Mouse (Mus musculus) liver, embryonic 13.5 days (tissue): Measurements from ENCODE around the gene Gpx4. TPM values are rescaled to one million over a fixed set of nuclear protein-coding genes. Genes with fewer than 3 reads are reported as not detected.

Experiments
- ATAC-seq: fragments of 200-750 bp; cut with Nextera tagmentation; 2 replicates; pipeline ENCODE4 v1.8.0; 2017; ENCODE audit warnings: low read depth, mild to moderate bottlenecking, moderate number of reproducible peaks, moderate library complexity
- DNase-seq: peaks from one replicate; pipeline ENCODE4 v3.0.0; 2022
- H3K27ac ChIP-seq: fragments of 300-500 bp; sonication (generic); 2 replicates; pipeline ENCODE4 v1.5.1; 2015; ENCODE audit warnings: moderate library complexity, mild to moderate bottlenecking, inconsistent platforms
- H3K27me3 ChIP-seq: fragments of 300-500 bp; sonication (generic); 2 replicates; pipeline ENCODE4 v1.6.1; 2015; ENCODE audit warnings: mild to moderate bottlenecking, inconsistent platforms
- H3K36me3 ChIP-seq: fragments of 300-500 bp; sonication (generic); 2 replicates; pipeline ENCODE4 v1.6.1; 2015; ENCODE audit warnings: mild to moderate bottlenecking, inconsistent platforms
- H3K4me1 ChIP-seq: fragments of 300-500 bp; sonication (generic); replicated peaks from 2 replicates; pipeline ENCODE4 v1.6.1; 2015; ENCODE audit warnings: inconsistent platforms
- H3K4me2 ChIP-seq: fragments of 300-500 bp; sonication (generic); 2 replicates; pipeline ENCODE4 v1.6.1; 2015; ENCODE audit warnings: inconsistent platforms, mild to moderate bottlenecking, moderate library complexity
- H3K4me3 ChIP-seq: fragments of 300-500 bp; sonication (generic); replicated peaks from 2 replicates; pipeline ENCODE4 v1.5.1; 2015; ENCODE audit warnings: mild to moderate bottlenecking, inconsistent platforms
- H3K9ac ChIP-seq: fragments of 300-500 bp; sonication (generic); 2 replicates; pipeline ENCODE4 v1.6.1; 2015; ENCODE audit warnings: mild to moderate bottlenecking, inconsistent platforms
- H3K9me3 ChIP-seq: fragments of 300-500 bp; sonication (generic); replicated peaks from 2 replicates; pipeline ENCODE4 v1.6.1; 2016; ENCODE audit warnings: inconsistent platforms
- WGBS: fragments of 180-500 bp; shearing (Covaris S2); methylation state at CpG from one replicate; pipeline ENCODE4 v1.1.7; 2015; ENCODE audit not compliant: insufficient replicate concordance; 5-methylcytosine and 5-hydroxymethylcytosine counted together
- polyA plus RNA-seq: library from polyadenylated mRNA; unstranded; fragments of >200 nt; fragmentation: Nextera tagmentation; extraction: Ambion mirVana; gene quantifications from 2 replicates; pipeline ENCODE4 v1.2.1, GENCODE M21; 2015

The Gpx4 gene
- polyA plus RNA-seq = 677 TPM in 2 replicates

DNA sequence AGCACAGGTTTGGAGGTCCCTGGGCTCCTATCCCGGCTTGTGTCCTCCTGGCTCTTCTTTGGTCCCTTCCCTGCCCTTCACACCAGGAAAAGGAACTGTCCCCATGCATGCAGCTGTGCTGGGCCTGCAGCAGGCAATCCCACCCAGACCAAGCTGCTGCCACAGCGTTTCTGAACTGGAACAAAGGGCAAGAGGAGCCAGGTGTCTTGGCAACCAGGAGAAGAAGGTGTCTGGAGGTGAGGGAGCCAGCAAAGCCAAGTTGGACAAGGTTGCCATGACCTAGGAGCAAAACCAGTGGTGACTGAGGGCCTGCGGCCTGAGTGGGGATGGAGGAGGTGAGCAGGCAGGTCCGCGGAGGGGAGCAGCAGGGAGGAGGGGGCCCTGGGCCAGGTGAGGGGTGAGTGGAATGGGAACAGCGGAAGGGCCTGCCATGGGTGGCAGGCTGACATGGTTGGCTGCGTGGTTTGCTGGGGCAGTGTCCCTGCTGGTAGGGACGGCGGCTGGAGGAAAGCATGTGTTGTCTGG, at the start of gene Gpx4:
Gpx4 (plus strand) TSS at position 126 of the 525 bp plus-strand sequence.
- H3K9me3 ChIP-seq = no peaks in the 10 kb centered on the region
- H3K9ac ChIP-seq = no peak within 1 kb of the TSS; the same call in 1 of the 2 replicates
- no peaks in the 10 kb centered on the region for H3K27me3 ChIP-seq
- no peak for ATAC-seq
- no peak within 1 kb of the TSS for H3K4me3 ChIP-seq
- WGBS = 75% methylated on average over 8 of the region's 9 CpGs
- peaks cover 69% of the 10 kb centered on the region for H3K4me1 ChIP-seq
- DNase-seq = no peak
- no peaks in the 10 kb centered on the region for H3K36me3 ChIP-seq
- H3K27ac ChIP-seq = no peak within 1 kb of the TSS
- H3K4me2 ChIP-seq = no peak within 1 kb of the TSS

GRCm38 (mm10) chr10:79997819-79998218, 49.1 kb upstream of the Gpx4 start:
- peak overlapping the region; percentile 95 for H3K27ac ChIP-seq
- WGBS = 17% methylated on average over 15 of the region's 15 CpGs
- H3K4me1 ChIP-seq = peaks cover 83% of the 10 kb centered on the region
- H3K27me3 ChIP-seq = peaks cover 6% of the 10 kb centered on the region; the same call in 1 of the 2 replicates
- H3K36me3 ChIP-seq = peaks cover 61% of the 10 kb centered on the region
- H3K4me2 ChIP-seq = peak overlapping the region; percentile 85
- peak; percentile 30 for ATAC-seq
- no peaks in the 10 kb centered on the region for H3K9me3 ChIP-seq
- no peak for DNase-seq
- H3K9ac ChIP-seq = peak overlapping the region; percentile 84
- peak overlapping the region; percentile 72 for H3K4me3 ChIP-seq

- Histone ChIP-seq H3K36me3 (peaks cover 73% of the 10 kb centered on the region), H3K27ac (no peak overlapping the region), H3K4me1 (peaks cover 74% of the 10 kb centered on the region), H3K9ac (no peak overlapping the region), H3K4me2 (no peak overlapping the region), H3K27me3 (peaks cover 9% of the 10 kb centered on the region; the same call in 1 of the 2 replicates), H3K4me3 (no peak overlapping the region), H3K9me3 (no peaks in the 10 kb centered on the region)
- ATAC-seq = no peak
- DNase-seq = no peak
- WGBS = 85% methylated on average over 9 of the region's 9 CpGs
Measured at GRCm38 (mm10) chr10:80001945-80002344, 45.0 kb upstream of the Gpx4 start.

GRCm38 (mm10) chr10:80002829-80003228, 44.1 kb upstream of the Gpx4 start:
- Histone ChIP-seq H3K36me3 (peaks cover 82% of the 10 kb centered on the region), H3K4me3 (no peak overlapping the region), H3K27ac (peak overlapping the region; percentile 62), H3K9me3 (no peaks in the 10 kb centered on the region), H3K4me2 (peak overlapping the region; percentile 33), H3K27me3 (peaks cover 9% of the 10 kb centered on the region; the same call in 1 of the 2 replicates), H3K9ac (peak overlapping the region; percentile 28; the same call in 1 of the 2 replicates), H3K4me1 (peaks cover 69% of the 10 kb centered on the region)
- WGBS = 63% methylated on average over 21 of the region's 21 CpGs
- DNase-seq (no peak), ATAC-seq (no peak)

DNA sequence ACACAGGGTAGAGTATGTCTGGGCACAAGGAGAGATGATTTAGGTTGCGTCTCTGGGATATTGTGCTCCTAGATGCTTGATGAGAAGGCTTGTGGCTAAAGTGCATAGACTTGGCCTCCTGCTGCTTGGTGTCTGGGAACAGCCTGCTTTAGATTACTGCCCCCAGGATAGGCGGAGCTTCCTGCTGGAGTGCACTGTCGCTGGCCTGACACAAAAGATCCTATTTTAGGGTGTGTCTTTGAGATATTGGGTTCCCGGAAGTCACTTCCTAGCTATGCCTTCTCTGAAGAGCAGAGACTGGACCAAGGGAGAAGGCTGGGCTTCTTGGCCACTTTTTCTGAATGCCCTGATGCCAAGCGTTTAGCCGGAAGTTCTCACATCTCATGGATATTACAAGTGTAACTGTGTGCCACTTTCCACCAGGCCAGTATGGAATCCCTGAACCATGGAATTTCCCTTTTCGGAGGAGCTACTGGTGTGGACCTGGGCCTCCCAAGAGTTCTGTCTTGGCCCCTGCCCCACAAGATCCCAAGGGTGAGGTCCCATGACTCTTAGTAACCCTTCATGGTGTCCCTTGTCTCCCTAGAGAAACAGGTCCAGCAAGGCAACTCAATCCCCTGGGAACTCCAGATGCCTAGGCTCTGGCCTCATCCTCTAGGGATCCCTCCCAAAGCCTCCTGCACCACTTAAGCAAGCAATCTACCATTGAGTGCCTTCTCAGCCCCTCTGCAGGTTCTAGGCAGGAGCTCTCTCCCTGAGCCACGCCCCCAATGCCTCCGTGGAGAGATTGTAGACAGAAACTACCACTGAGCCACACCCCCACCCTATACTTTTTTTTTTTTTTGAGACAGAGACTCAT, 43.4 kb upstream of the Gpx4 start:
- H3K27ac ChIP-seq = peak overlapping the region; percentile 62
- no peaks in the 10 kb centered on the region for H3K9me3 ChIP-seq
- H3K9ac ChIP-seq = peak overlapping the region; percentile 28; the same call in 1 of the 2 replicates
- peaks cover 85% of the 10 kb centered on the region for H3K36me3 ChIP-seq
- no peak overlapping the region; the same call in 1 of the 2 replicates for H3K4me3 ChIP-seq
- DNase-seq = peak; percentile 58
- H3K4me2 ChIP-seq = peak overlapping the region; percentile 33
- WGBS = 35% methylated on average over 9 of the region's 9 CpGs
- H3K27me3 ChIP-seq = peaks cover 9% of the 10 kb centered on the region; the same call in 1 of the 2 replicates
- peak; percentile 59 for ATAC-seq
- peaks cover 61% of the 10 kb centered on the region for H3K4me1 ChIP-seq

- no peak overlapping the region; the same call in 1 of the 2 replicates for H3K4me2 ChIP-seq
- peaks cover 55% of the 10 kb centered on the region for H3K4me1 ChIP-seq
- ATAC-seq = no peak
- H3K27me3 ChIP-seq = peaks cover 9% of the 10 kb centered on the region; the same call in 1 of the 2 replicates
- no peaks in the 10 kb centered on the region for H3K9me3 ChIP-seq
- H3K9ac ChIP-seq = no peak overlapping the region
- no peak overlapping the region for H3K27ac ChIP-seq
- peaks cover 85% of the 10 kb centered on the region for H3K36me3 ChIP-seq
- DNase-seq = no peak
- H3K4me3 ChIP-seq = no peak overlapping the region
- 67% methylated on average over 8 of the region's 8 CpGs for WGBS
Measured at GRCm38 (mm10) chr10:80004233-80004705, 42.7 kb upstream of the Gpx4 start.

DNA sequence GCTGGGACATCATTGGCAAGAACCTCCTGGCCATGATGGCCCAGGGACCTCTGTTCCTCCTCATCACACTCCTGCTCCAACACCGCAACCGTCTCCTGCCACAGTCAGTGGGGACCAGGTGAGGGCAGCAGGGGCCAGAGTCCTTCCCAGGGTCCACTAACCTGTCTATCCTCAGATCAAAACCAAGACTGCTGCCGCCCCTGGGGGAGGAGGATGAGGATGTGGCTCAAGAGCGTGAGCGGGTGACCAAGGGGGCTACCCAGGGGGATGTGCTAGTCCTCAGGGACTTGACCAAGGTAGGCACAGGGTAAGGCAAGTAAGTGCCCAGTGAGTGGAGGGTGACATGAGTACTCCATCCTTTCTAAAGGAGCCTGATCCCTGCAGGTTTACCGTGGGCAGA, 35.2 kb upstream of the Gpx4 start:
- Histone ChIP-seq H3K9me3 (peaks cover 15% of the 10 kb centered on the region), H3K9ac (no peak overlapping the region), H3K36me3 (peaks cover 91% of the 10 kb centered on the region), H3K4me3 (no peak overlapping the region), H3K4me2 (no peak overlapping the region), H3K27ac (no peak overlapping the region), H3K27me3 (peaks cover 19% of the 10 kb centered on the region), H3K4me1 (peaks cover 32% of the 10 kb centered on the region)
- ATAC-seq (no peak), DNase-seq (no peak)
- 92% methylated on average over 6 of the region's 6 CpGs for WGBS

DNA sequence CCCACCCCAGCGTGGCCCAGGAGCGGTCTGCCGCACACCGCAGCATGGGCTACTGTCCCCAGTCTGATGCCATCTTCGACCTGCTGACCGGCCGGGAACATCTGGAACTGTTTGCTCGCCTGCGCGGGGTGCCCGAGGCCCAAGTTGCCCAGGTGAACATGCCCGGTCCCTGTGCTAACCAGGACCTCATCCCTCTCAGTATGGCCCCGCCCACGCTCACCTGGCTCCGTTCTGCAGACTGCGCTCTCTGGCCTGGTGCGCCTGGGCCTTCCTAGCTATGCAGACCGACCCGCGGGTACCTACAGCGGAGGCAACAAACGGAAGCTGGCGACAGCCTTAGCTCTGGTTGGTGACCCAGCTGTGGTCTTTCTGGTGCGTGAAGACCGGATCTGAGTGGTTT, 33.4 kb upstream of the Gpx4 start:
- peaks cover 72% of the 10 kb centered on the region for H3K36me3 ChIP-seq

DNA sequence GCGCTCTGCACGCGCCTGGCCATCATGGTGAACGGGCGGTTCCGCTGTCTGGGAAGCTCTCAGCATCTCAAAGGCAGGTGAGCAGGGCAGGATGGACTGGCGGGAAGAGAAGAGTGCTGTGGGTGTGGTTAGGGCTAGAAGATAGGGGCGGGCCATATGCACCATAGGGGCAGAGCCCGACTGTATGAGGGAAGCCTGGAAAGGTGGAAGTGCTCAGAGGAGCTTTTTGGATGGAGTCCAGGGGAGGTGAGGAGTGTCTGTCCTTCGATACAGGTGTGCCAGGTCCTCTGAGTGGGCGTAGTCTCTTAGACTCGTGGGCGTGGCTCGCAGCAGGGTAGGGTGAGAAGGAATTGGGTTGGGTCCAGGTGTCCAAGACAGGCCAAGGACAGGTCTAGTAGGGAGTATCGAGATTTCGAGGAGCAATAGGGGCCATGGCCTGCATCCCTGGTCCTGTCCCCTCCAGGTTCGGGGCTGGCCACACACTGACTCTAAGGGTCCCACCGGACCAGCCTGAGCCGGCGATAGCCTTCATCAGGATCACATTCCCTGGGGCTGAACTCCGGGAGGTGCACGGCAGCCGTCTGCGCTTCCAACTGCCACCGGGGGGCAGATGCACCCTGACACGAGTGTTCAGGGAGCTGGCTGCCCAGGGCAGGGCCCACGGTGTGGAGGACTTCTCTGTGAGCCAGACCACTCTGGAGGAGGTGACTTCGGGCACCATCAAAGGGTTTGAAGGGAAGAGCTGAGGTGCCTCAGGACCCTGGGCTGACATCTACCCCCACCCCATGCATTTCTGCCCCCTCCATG, 32.3 kb upstream of the Gpx4 start:
- H3K4me2 ChIP-seq = no peak overlapping the region
- peak overlapping the region; percentile 15 for H3K27ac ChIP-seq
- H3K9me3 ChIP-seq = peaks cover 15% of the 10 kb centered on the region
- peaks cover 59% of the 10 kb centered on the region for H3K4me1 ChIP-seq
- no peak overlapping the region for H3K4me3 ChIP-seq
- DNase-seq = no peak
- peaks cover 65% of the 10 kb centered on the region for H3K36me3 ChIP-seq
- no peak for ATAC-seq
- no peak overlapping the region for H3K9ac ChIP-seq
- peaks cover 19% of the 10 kb centered on the region for H3K27me3 ChIP-seq
- 61% methylated on average over 28 of the region's 28 CpGs for WGBS

More for the DNA sequence above, 33.4 kb upstream of the Gpx4 start:
- 77% methylated on average over 25 of the region's 25 CpGs for WGBS
- Histone ChIP-seq H3K4me1 (peaks cover 49% of the 10 kb centered on the region), H3K4me2 (no peak overlapping the region), H3K27me3 (peaks cover 19% of the 10 kb centered on the region), H3K9me3 (peaks cover 15% of the 10 kb centered on the region), H3K27ac (no peak overlapping the region), H3K4me3 (no peak overlapping the region), H3K9ac (no peak overlapping the region)
- no peak for DNase-seq
- no peak for ATAC-seq

DNA sequence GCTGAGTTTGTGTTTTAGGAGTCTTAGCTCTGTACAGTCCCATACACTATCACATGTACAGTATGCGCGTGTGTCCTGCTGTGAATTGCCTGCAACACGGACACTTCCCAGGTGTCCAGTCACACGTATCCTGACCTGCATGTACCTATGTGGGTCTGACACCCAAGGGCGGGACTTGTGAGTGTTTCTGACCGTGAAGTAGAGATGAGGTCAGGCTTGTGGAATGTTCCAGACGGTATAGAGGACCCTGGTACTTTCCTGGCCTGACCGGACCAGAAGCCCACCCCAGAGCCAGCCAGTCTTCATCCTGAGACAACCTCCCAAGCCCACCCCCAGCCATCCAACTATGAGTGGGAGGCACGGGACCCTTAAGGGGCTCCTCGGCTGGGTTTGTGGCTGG, 31.4 kb upstream of the Gpx4 start:
- peak overlapping the region; percentile 84 for H3K27ac ChIP-seq
- peaks cover 68% of the 10 kb centered on the region for H3K4me1 ChIP-seq
- H3K9ac ChIP-seq = no peak overlapping the region
- H3K27me3 ChIP-seq = peaks cover 19% of the 10 kb centered on the region
- ATAC-seq = no peak
- H3K4me2 ChIP-seq = peak overlapping the region; percentile 78; the same call in 1 of the 2 replicates
- peaks cover 60% of the 10 kb centered on the region for H3K36me3 ChIP-seq
- H3K9me3 ChIP-seq = peaks cover 7% of the 10 kb centered on the region
- 81% methylated on average over 10 of the region's 10 CpGs for WGBS
- no peak for DNase-seq
- H3K4me3 ChIP-seq = no peak overlapping the region

DNA sequence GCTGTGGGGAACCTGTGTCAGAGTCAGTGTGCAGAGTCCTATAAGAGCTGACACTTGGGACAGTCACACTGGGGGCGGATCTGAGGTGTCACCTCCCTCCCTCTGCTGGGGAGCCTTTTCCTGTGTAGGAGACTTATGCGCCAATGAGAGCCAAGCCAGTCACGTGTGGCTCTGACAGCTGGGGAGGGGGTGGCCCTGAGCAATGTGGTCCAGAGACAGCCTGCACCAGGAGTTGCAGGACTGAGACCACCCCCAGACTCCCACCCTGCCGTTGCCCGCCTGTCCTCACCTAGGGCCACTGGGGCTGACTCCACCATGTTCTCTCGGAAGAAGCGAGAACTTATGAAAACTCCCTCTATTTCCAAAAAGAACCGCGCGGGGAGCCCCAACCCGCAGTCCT, 30.5 kb upstream of the Gpx4 start, which contains the start of gene Arhgap45:
Arhgap45 (plus strand) TSS at position 143 of the 400 bp plus-strand sequence.
- 21% methylated on average over 11 of the region's 11 CpGs for WGBS
- H3K36me3 ChIP-seq = peaks cover 60% of the 10 kb centered on the region
- H3K4me3 ChIP-seq = peak within 1 kb of the TSS; percentile 59
- peak within 1 kb of the TSS; percentile 72 for H3K9ac ChIP-seq
- ATAC-seq (peak; percentile 74), DNase-seq (peak; percentile 70)
- H3K27ac ChIP-seq = peak within 1 kb of the TSS; percentile 84
- peaks cover 72% of the 10 kb centered on the region for H3K4me1 ChIP-seq
- H3K4me2 ChIP-seq = peak within 1 kb of the TSS; percentile 78
- no peaks in the 10 kb centered on the region for H3K9me3 ChIP-seq
- peaks cover 19% of the 10 kb centered on the region for H3K27me3 ChIP-seq
